Mouse (Mus musculus): ENCODE data around the gene A730015C16Rik.

Gene A730015C16Rik

GRCm38 (mm10) chr4:108830698-108831097 lies 17.7 kb downstream of the A730015C16Rik start:
- no peak for DNase-seq (ENCODE audit: low read depth, low spot score)

GRCm38 (mm10) chr4:108826643-108827042 lies 21.8 kb downstream of the A730015C16Rik start:
- DNase-seq (ENCODE audit: low read depth, low spot score): no peak

GRCm38 (mm10) chr4:108826096-108826495 lies 22.3 kb downstream of the A730015C16Rik start:
- no peak for DNase-seq (ENCODE audit: low read depth, low spot score)

GRCm38 (mm10) chr4:108825677-108826076 lies 22.7 kb downstream of the A730015C16Rik start:
- no peak for DNase-seq (ENCODE audit: low read depth, low spot score)

GRCm38 (mm10) chr4:108811550-108811949 lies 36.9 kb downstream of the A730015C16Rik start:
- no peak for DNase-seq (ENCODE audit: low read depth, low spot score)

GRCm38 (mm10) chr4:108811142-108811541 lies 37.3 kb downstream of the A730015C16Rik start:
- no peak for DNase-seq (ENCODE audit: low read depth, low spot score)

- no peak for DNase-seq (ENCODE audit: low read depth, low spot score)
These were observed 44.9 kb downstream of the A730015C16Rik start for GRCm38 (mm10) chr4:108803535-108803934.

GRCm38 (mm10) chr4:108798083-108798830 lies 50.2 kb downstream of the A730015C16Rik start:
- peak; percentile 26 for DNase-seq (ENCODE audit: low read depth, low spot score)

All from embryo, embryonic 11.5 days (tissue).